In the genomic region with DNA sequence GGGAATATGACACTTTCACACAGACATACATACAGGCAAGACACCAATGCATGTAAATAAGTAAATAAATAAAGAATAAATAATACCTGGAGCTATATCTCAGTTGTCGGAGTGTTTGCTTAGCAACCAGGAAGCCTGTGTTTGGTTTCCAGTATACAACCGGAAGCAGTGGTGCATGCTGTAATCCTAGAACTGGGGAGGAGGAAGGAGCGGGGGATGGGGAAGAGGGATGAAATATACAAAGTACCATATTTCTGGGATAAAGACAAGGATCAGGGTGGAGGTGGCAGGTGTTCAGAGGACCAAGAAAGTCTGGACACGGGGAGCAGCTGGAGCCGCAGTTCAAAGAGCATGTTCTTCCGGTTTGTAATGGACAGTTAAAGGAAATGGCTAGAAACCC, we compare ENCODE assay signal across 18 mouse cellular contexts. TPM values are rescaled to one million over a fixed set of nuclear protein-coding genes. Genes with fewer than 3 reads are reported as not detected.
DNase-seq lines count a peak whose midpoint lies in the region; ATAC-seq and TF ChIP-seq lines count a peak whose summit lies in the region.
"Had no signal": no experiment of that assay in that cellular context is flagged by ENCODE, and none has a peak within 500 bp of the region (broad histone marks: within the 10 kb centered on the region; RNA-seq: fewer than 3 reads in every experiment).

No protein-coding gene starts in this region.

- DNase-seq in cerebellum, adult 9-10 months: peak; percentile 10
- DNase-seq in cerebellum, postnatal 25 days: no peak
- DNase-seq in kidney, adult 18-20 months: no peak
- DNase-seq in lung, postnatal 25 days (ENCODE audit: low spot score): no peak
- DNase-seq in testis, postnatal 14 days (ENCODE audit: low spot score): no peak
- DNase-seq: embryo, embryonic 11 days; forebrain, postnatal 0 days; gastrocnemius, postnatal 25 days had no signal

- H3K9me3 ChIP-seq in kidney, embryonic 15.5 days (replicated peaks): no peaks in the 10 kb centered on the region
- H3K9me3 ChIP-seq in lung, embryonic 16.5 days (ENCODE audit: control insufficient read depth, low read length): no peaks in the 10 kb centered on the region
- H3K9me3 ChIP-seq: embryonic facial prominence, embryonic 13.5 days; forebrain, embryonic 12.5 days; G1E; heart, embryonic 10.5 days; hindbrain, embryonic 12.5 days had no signal

- TF ChIP-seq POLR2A in testis, adult 2 months (IDR thresholded peaks at IDR 0.05; ENCODE audit: control insufficient read depth, low read depth, low read length): no peak

- TF ChIP-seq CTCF in testis, adult 2 months (IDR thresholded peaks at IDR 0.05; ENCODE audit: control insufficient read depth, insufficient read depth, insufficient replicate concordance, low read depth, low read length): no peak

- H3K4me3 ChIP-seq in kidney, embryonic 15.5 days (replicated peaks): no peak overlapping the region
- no peak overlapping the region for H3K4me3 ChIP-seq in lung, embryonic 16.5 days (ENCODE audit: low read length)
- peak overlapping the region; percentile 78 for H3K4me3 ChIP-seq in testis, adult 2 months (ENCODE audit: control insufficient read depth, low read depth, low read length)
- H3K4me3 ChIP-seq: embryonic facial prominence, embryonic 13.5 days; forebrain, embryonic 12.5 days; heart, embryonic 10.5 days; hindbrain, embryonic 12.5 days had no signal

- H3K4me2 ChIP-seq in kidney, embryonic 15.5 days: no peak overlapping the region
- no peak overlapping the region for H3K4me2 ChIP-seq in lung, embryonic 16.5 days (ENCODE audit: low read depth, low read length)
- H3K4me2 ChIP-seq: embryonic facial prominence, embryonic 13.5 days; forebrain, embryonic 12.5 days; hindbrain, embryonic 12.5 days had no signal

- no peak overlapping the region for H3K9ac ChIP-seq in kidney, embryonic 15.5 days
- no peak overlapping the region for H3K9ac ChIP-seq in lung, embryonic 16.5 days (ENCODE audit: low read length)
- H3K9ac ChIP-seq: embryonic facial prominence, embryonic 13.5 days; forebrain, embryonic 12.5 days; forebrain, postnatal 0 days; hindbrain, embryonic 12.5 days had no signal

- 39% methylated on average over 6 of the region's 6 CpGs for WGBS in kidney, embryonic 15.5 days
- 67% methylated on average over 6 of the region's 6 CpGs for WGBS in lung, embryonic 16.5 days

- H3K36me3 ChIP-seq in kidney, embryonic 15.5 days: no peaks in the 10 kb centered on the region
- no peaks in the 10 kb centered on the region for H3K36me3 ChIP-seq in lung, embryonic 16.5 days (ENCODE audit: control insufficient read depth, insufficient read depth, low read length)
- H3K36me3 ChIP-seq in testis, adult 2 months (ENCODE audit: control insufficient read depth, insufficient read depth, low read length): no peaks in the 10 kb centered on the region
- H3K36me3 ChIP-seq: embryonic facial prominence, embryonic 13.5 days; forebrain, embryonic 12.5 days; G1E; heart, embryonic 10.5 days; hindbrain, embryonic 12.5 days had no signal

- H3K4me1 ChIP-seq in kidney, embryonic 15.5 days: peaks cover 8% of the 10 kb centered on the region
- H3K4me1 ChIP-seq in lung, embryonic 16.5 days (replicated peaks; ENCODE audit: control insufficient read depth, insufficient read depth, low read length): peaks cover 5% of the 10 kb centered on the region; the same call in 1 of the 2 replicates
- peaks cover 7% of the 10 kb centered on the region for H3K4me1 ChIP-seq in testis, adult 2 months (ENCODE audit: control insufficient read depth, insufficient read depth, low read length)
- H3K4me1 ChIP-seq: embryonic facial prominence, embryonic 13.5 days; forebrain, embryonic 12.5 days; heart, embryonic 10.5 days; hindbrain, embryonic 12.5 days had no signal

- no peak overlapping the region for H3K27ac ChIP-seq in kidney, embryonic 15.5 days
- H3K27ac ChIP-seq in lung, embryonic 16.5 days (ENCODE audit: low read length): peak overlapping the region; percentile 25; the same call in 1 of the 2 replicates
- no peak overlapping the region for H3K27ac ChIP-seq in testis, adult 2 months (ENCODE audit: control insufficient read depth, insufficient read depth, low read depth, low read length)
- H3K27ac ChIP-seq: embryonic facial prominence, embryonic 13.5 days; forebrain, embryonic 12.5 days; heart, embryonic 10.5 days; hindbrain, embryonic 12.5 days had no signal

- peak; percentile 44 for ATAC-seq in kidney, embryonic 15.5 days (replicated peaks; ENCODE audit: low FRiP score)
- ATAC-seq in lung, embryonic 16.5 days (ENCODE audit: low read depth): peak; percentile 45; the same call in 1 of the 2 replicates
- ATAC-seq: CD4-positive, CD25-positive, alpha-beta regulatory T cell, adult 4 months; forebrain, postnatal 0 days; hindbrain, embryonic 16.5 days had no signal

- no peaks in the 10 kb centered on the region for H3K27me3 ChIP-seq in kidney, embryonic 15.5 days
- no peaks in the 10 kb centered on the region for H3K27me3 ChIP-seq in lung, embryonic 16.5 days (ENCODE audit: control insufficient read depth, insufficient read depth, low read depth, low read length)
- H3K27me3 ChIP-seq in testis, adult 2 months (ENCODE audit: control insufficient read depth, insufficient read depth, low read length): no peaks in the 10 kb centered on the region

RNA-seq across cellular contexts. Expression of a gene that starts 16.9 kb away (rescaled TPM):
- 13.8 and 14.0 TPM in 2 replicates for polyA plus RNA-seq in kidney, embryonic 15.5 days (2015; fragmentation: Nextera tagmentation; extraction: Ambion mirVana)
- 133 and 162 TPM in 2 replicates for polyA plus RNA-seq in lung, embryonic 16.5 days (2015; fragmentation: Nextera tagmentation; extraction: Ambion mirVana)
- 0.06 and 0.46 TPM in 2 replicates for polyA plus RNA-seq in testis, adult 2 months (2012; rRNA removed)
- polyA plus RNA-seq: G1E had no signal

RNA-seq across cellular contexts. Expression of a gene that starts 37.1 kb away (rescaled TPM):
- polyA plus RNA-seq in kidney, embryonic 15.5 days (2015; fragmentation: Nextera tagmentation; extraction: Ambion mirVana): 118 and 120 TPM in 2 replicates
- 123 and 131 TPM in 2 replicates for polyA plus RNA-seq in lung, embryonic 16.5 days (2015; fragmentation: Nextera tagmentation; extraction: Ambion mirVana)
- 18.8 and 20.3 TPM in 2 replicates for polyA plus RNA-seq in testis, adult 2 months (2012; rRNA removed)

Comparison
In these comparisons a context has a peak if more than half of its experiments do, and no peak if none do; other contexts are left out.
1. RNA of a gene that starts 16.9 kb away (polyA plus RNA-seq): 133 to 162 TPM in lung, embryonic 16.5 days and 13.8 to 14.0 TPM in kidney, embryonic 15.5 days; 0.06 to 0.46 TPM in testis, adult 2 months; every median in the first group is over 10 times any median in the second.